Mouse (Mus musculus) hindbrain, embryonic 15.5 days (tissue): Measurements from ENCODE around the gene Gm5431. TPM values are rescaled to one million over a fixed set of nuclear protein-coding genes. Genes with fewer than 3 reads are reported as not detected.
"Not testable (repeated sequence)": the region's sequence is repeated elsewhere in the genome, so short reads cannot be mapped to it uniquely, and the experiment has no call there.

Experiments used
- ATAC-seq: fragments of 200-750 bp; cut with Nextera tagmentation; 2 replicates; pipeline ENCODE4 v1.8.0; 2017; ENCODE audit warnings: low read depth, moderate number of reproducible peaks, moderate TSS enrichment; ENCODE audit not compliant: low FRiP score
- H3K27ac ChIP-seq: fragments of 300-500 bp; sonication (generic); replicated peaks from 2 replicates; pipeline ENCODE4 v1.5.1; 2015; ENCODE audit warnings: mild to moderate bottlenecking, inconsistent platforms
- H3K27me3 ChIP-seq: fragments of 300-500 bp; sonication (generic); 2 replicates; pipeline ENCODE4 v1.6.1; 2015; ENCODE audit warnings: control low read depth, inconsistent platforms
- H3K36me3 ChIP-seq: fragments of 300-500 bp; sonication (generic); 2 replicates; pipeline ENCODE4 v1.6.1; 2015; ENCODE audit warnings: control low read depth, inconsistent platforms
- H3K4me1 ChIP-seq: fragments of 300-500 bp; sonication (generic); replicated peaks from 2 replicates; pipeline ENCODE4 v1.6.1; 2015; ENCODE audit warnings: control low read depth, inconsistent platforms
- H3K4me2 ChIP-seq: fragments of 300-500 bp; sonication (generic); 2 replicates; pipeline ENCODE4 v1.6.1; 2015; ENCODE audit warnings: moderate library complexity, mild to moderate bottlenecking, inconsistent platforms
- H3K4me3 ChIP-seq: fragments of 300-500 bp; sonication (generic); 2 replicates; pipeline ENCODE4 v1.5.1; 2015; ENCODE audit warnings: mild to moderate bottlenecking, inconsistent platforms
- H3K9ac ChIP-seq: fragments of 300-500 bp; sonication (generic); 2 replicates; pipeline ENCODE4 v1.6.1; 2015; ENCODE audit warnings: inconsistent platforms
- H3K9me3 ChIP-seq: fragments of 300-500 bp; sonication (generic); 2 replicates; pipeline ENCODE4 v1.6.1; 2016; ENCODE audit warnings: control low read depth, inconsistent platforms
- WGBS: fragments of 180-500 bp; shearing (Covaris S2); methylation state at CpG from one replicate; pipeline ENCODE4 v1.1.7; 2015; 5-methylcytosine and 5-hydroxymethylcytosine counted together
- polyA plus RNA-seq: library from polyadenylated mRNA; unstranded; fragments of >200 nt; fragmentation: Nextera tagmentation; extraction: Ambion mirVana; gene quantifications from 2 replicates; pipeline ENCODE4 v1.2.1, GENCODE M21; 2015

The Gm5431 gene
- polyA plus RNA-seq, 1 experiment from 2014 or later, result 0.14 TPM

- WGBS, result 77% methylated on average over 2 of the region's 2 CpGs
- H3K4me2 ChIP-seq, H3K36me3 ChIP-seq, H3K9ac ChIP-seq, H3K9me3 ChIP-seq, H3K4me1 ChIP-seq, ATAC-seq, H3K27ac ChIP-seq, H3K4me3 ChIP-seq, H3K27me3 ChIP-seq: not testable (repeated sequence)
These were observed 55.7 kb downstream of the Gm5431 start for GRCm38 (mm10) chr11:48846362-48846761.

GRCm38 (mm10) chr11:48845244-48845815 is 56.7 kb downstream of the Gm5431 start:
- 0 out of 2 replicates have a peak, but pooled peaks cover 2% of the 10 kb centered on the region for H3K27me3 ChIP-seq
- no peaks in the 10 kb centered on the region for H3K9me3 ChIP-seq
- no peak overlapping the region for H3K4me2 ChIP-seq
- no peaks in the 10 kb centered on the region for H3K36me3 ChIP-seq
- H3K9ac ChIP-seq, result no peak overlapping the region
- ATAC-seq, result no peak
- no peaks in the 10 kb centered on the region for H3K4me1 ChIP-seq
- 49% methylated on average over 13 of the region's 13 CpGs for WGBS
- H3K4me3 ChIP-seq, result no peak overlapping the region
- H3K27ac ChIP-seq, result no peak overlapping the region

GRCm38 (mm10) chr11:48844309-48844708 is 57.7 kb downstream of the Gm5431 start:
- Histone ChIP-seq H3K36me3 (no peaks in the 10 kb centered on the region), H3K9me3 (no peaks in the 10 kb centered on the region), H3K9ac (no peak overlapping the region), H3K4me1 (0 out of 2 replicates have a peak, but pooled peaks cover under 1% of the 10 kb centered on the region), H3K4me2 (no peak overlapping the region), H3K4me3 (no peak overlapping the region), H3K27me3 (0 out of 2 replicates have a peak, but pooled peaks cover 2% of the 10 kb centered on the region), H3K27ac (no peak overlapping the region)
- ATAC-seq, result no peak
- WGBS, result 71% methylated on average over 6 of the region's 6 CpGs

- no peak for ATAC-seq
- WGBS, result 86% methylated on average over 11 of the region's 11 CpGs
- Histone ChIP-seq H3K36me3 (no peaks in the 10 kb centered on the region), H3K4me1 (peaks cover 10% of the 10 kb centered on the region), H3K4me2 (no peak overlapping the region), H3K27me3 (0 out of 2 replicates have a peak, but pooled peaks cover 2% of the 10 kb centered on the region), H3K9me3 (no peaks in the 10 kb centered on the region), H3K4me3 (no peak overlapping the region), H3K27ac (no peak overlapping the region), H3K9ac (no peak overlapping the region)
These were observed 58.8 kb downstream of the Gm5431 start for GRCm38 (mm10) chr11:48843202-48843601.

- no peak overlapping the region for H3K9ac ChIP-seq
- H3K4me2 ChIP-seq, result no peak overlapping the region
- H3K4me3 ChIP-seq, result no peak overlapping the region
- H3K4me1 ChIP-seq, result peaks cover 13% of the 10 kb centered on the region
- no peak for ATAC-seq
- no peak overlapping the region for H3K27ac ChIP-seq
- no peaks in the 10 kb centered on the region for H3K36me3 ChIP-seq
- WGBS, result 85% methylated on average over 4 of the region's 4 CpGs
- no peaks in the 10 kb centered on the region for H3K9me3 ChIP-seq
- H3K27me3 ChIP-seq, result 0 out of 2 replicates have a peak, but pooled peaks cover 2% of the 10 kb centered on the region
These were observed 59.6 kb downstream of the Gm5431 start for GRCm38 (mm10) chr11:48842378-48842792.

- 0 out of 2 replicates have a peak, but pooled peaks cover 2% of the 10 kb centered on the region for H3K27me3 ChIP-seq
- H3K27ac ChIP-seq, result no peak overlapping the region
- ATAC-seq, result no peak
- no peak overlapping the region for H3K4me3 ChIP-seq
- H3K4me2 ChIP-seq, result no peak overlapping the region
- 91% methylated on average over 5 of the region's 5 CpGs for WGBS
- H3K36me3 ChIP-seq, result no peaks in the 10 kb centered on the region
- no peaks in the 10 kb centered on the region for H3K9me3 ChIP-seq
- H3K4me1 ChIP-seq, result peaks cover 19% of the 10 kb centered on the region
- no peak overlapping the region for H3K9ac ChIP-seq
These were observed 60.8 kb downstream of the Gm5431 start for GRCm38 (mm10) chr11:48841213-48841612.

- H3K4me1 ChIP-seq, result peaks cover 19% of the 10 kb centered on the region
These were observed 61.2 kb downstream of the Gm5431 start for GRCm38 (mm10) chr11:48840805-48841204.

GRCm38 (mm10) chr11:48838879-48839680 is 62.9 kb downstream of the Gm5431 start:
- Histone ChIP-seq H3K27ac (no peak overlapping the region), H3K4me3 (peak overlapping the region; percentile 72), H3K9ac (no peak overlapping the region), H3K9me3 (no peaks in the 10 kb centered on the region), H3K4me1 (peaks cover 24% of the 10 kb centered on the region), H3K27me3 (0 out of 2 replicates have a peak, but pooled peaks cover 2% of the 10 kb centered on the region), H3K4me2 (peak overlapping the region; percentile 64), H3K36me3 (no peaks in the 10 kb centered on the region)
- ATAC-seq, result no peak
- WGBS, result 75% methylated on average over 10 of the region's 10 CpGs

More at GRCm38 (mm10) chr11:48840805-48841204, 61.2 kb downstream of the Gm5431 start:
- no peak overlapping the region for H3K4me2 ChIP-seq
- H3K36me3 ChIP-seq, result no peaks in the 10 kb centered on the region
- no peak overlapping the region for H3K9ac ChIP-seq
- no peak overlapping the region for H3K27ac ChIP-seq
- H3K4me3 ChIP-seq, result no peak overlapping the region
- no peaks in the 10 kb centered on the region for H3K9me3 ChIP-seq
- 0 out of 2 replicates have a peak, but pooled peaks cover 2% of the 10 kb centered on the region for H3K27me3 ChIP-seq
- ATAC-seq, result no peak

- peak overlapping the region; percentile 64 for H3K4me2 ChIP-seq
- no peaks in the 10 kb centered on the region for H3K9me3 ChIP-seq
- H3K27ac ChIP-seq, result peak overlapping the region; percentile 72
These were observed 63.7 kb downstream of the Gm5431 start for GRCm38 (mm10) chr11:48838181-48838797.

More at GRCm38 (mm10) chr11:48838181-48838797, 63.7 kb downstream of the Gm5431 start:
- Histone ChIP-seq H3K4me1 (peaks cover 24% of the 10 kb centered on the region), H3K27me3 (no peaks in the 10 kb centered on the region), H3K9ac (peak overlapping the region; percentile 64), H3K4me3 (peak overlapping the region; percentile 72), H3K36me3 (no peaks in the 10 kb centered on the region)
- ATAC-seq, result no peak; the same call in 1 of the 2 replicates
- 2% methylated on average over 16 of the region's 16 CpGs for WGBS

Other genes starting within 250 kb of the Gm5431 start
- gene Rack1, start 101.9 kb downstream of the Gm5431 start, polyA plus RNA-seq, result 361 and 362 TPM in 2 replicates
- gene Trim41, start 84.9 kb downstream of the Gm5431 start, polyA plus RNA-seq, result 6.8 and 7.4 TPM in 2 replicates
- gene Trim7, start 76.1 kb downstream of the Gm5431 start, polyA plus RNA-seq, result 3.1 and 3.7 TPM in 2 replicates
- 3.8 and 4.7 TPM in 2 replicates for gene Gm12184, start 75.6 kb downstream of the Gm5431 start, polyA plus RNA-seq
- 3.5 and 5.2 TPM in 2 replicates for gene Irgm1, start 30.5 kb downstream of the Gm5431 start, polyA plus RNA-seq
- 1.8 and 2.2 TPM in 2 replicates for gene Psme2b, start 44.0 kb upstream of the Gm5431 start, polyA plus RNA-seq
- not detected in 2 replicates for gene Olfr56, start 76.7 kb upstream of the Gm5431 start, polyA plus RNA-seq
- gene 9930111J21Rik1, start 77.2 kb upstream of the Gm5431 start, polyA plus RNA-seq, result 0.45 and 0.48 TPM in 2 replicates
- not detected in 2 replicates for gene Gm12185, start 90.0 kb upstream of the Gm5431 start, polyA plus RNA-seq
- 0.24 TPM in 1 of 2 replicates, not detected in the other for gene Tgtp1, start 92.0 kb upstream of the Gm5431 start, polyA plus RNA-seq
- 0.35 and 0.45 TPM in 2 replicates for gene 9930111J21Rik2, start 149.0 kb upstream of the Gm5431 start, polyA plus RNA-seq
- gene Tgtp2, start 162.0 kb upstream of the Gm5431 start, polyA plus RNA-seq, result 0.54 TPM in 1 of 2 replicates, not detected in the other
- 0.52 and 1.6 TPM in 2 replicates for gene Ifi47, start 174.4 kb upstream of the Gm5431 start, polyA plus RNA-seq
- not detected in 2 replicates for gene Olfr1396, start 212.7 kb upstream of the Gm5431 start, polyA plus RNA-seq
- gene Olfr1395, start 240.1 kb upstream of the Gm5431 start, polyA plus RNA-seq, result not detected in 2 replicates